Mouse (Mus musculus): ENCODE measurements at regions not wholly inside any gene's neighbourhood (a gene's known extent, or its start where the extent isn't known, plus 50 kb on each side); places are given as distances from the start of the nearest gene placed in this dataset.

GRCm38 (mm10) chr12:92315820-92316219 lies 466.9 kb upstream of the Sel1l start:
- H3K4me1 ChIP-seq (replicated peaks; ENCODE audit: low read depth, low read length): no peaks in the 10 kb centered on the region
- no peaks in the 10 kb centered on the region for H3K36me3 ChIP-seq (ENCODE audit: insufficient read depth, low read length)
- no peak overlapping the region for H3K4me3 ChIP-seq (replicated peaks; ENCODE audit: low read length)
- no peaks in the 10 kb centered on the region for H3K27me3 ChIP-seq (ENCODE audit: insufficient read depth, low read length)
- TF ChIP-seq NANOG (IDR thresholded peaks at IDR 0.05; ENCODE audit: borderline replicate concordance, low read length) (no peak), POU5F1 (IDR thresholded peaks at IDR 0.05; ENCODE audit: borderline replicate concordance, low read length) (no peak), CTCF (conservative IDR thresholded peaks at IDR 0.05; ENCODE audit: low read length) (no peak)
- no peaks in the 10 kb centered on the region for H3K9me3 ChIP-seq (ENCODE audit: low read length)

- Histone ChIP-seq H3K27me3 (ENCODE audit: insufficient read depth, low read length) (no peaks in the 10 kb centered on the region), H3K9me3 (ENCODE audit: low read length) (no peaks in the 10 kb centered on the region), H3K4me3 (replicated peaks; ENCODE audit: low read length) (no peak overlapping the region), H3K4me1 (replicated peaks; ENCODE audit: low read depth, low read length) (no peaks in the 10 kb centered on the region), H3K36me3 (ENCODE audit: insufficient read depth, low read length) (no peaks in the 10 kb centered on the region)
- TF ChIP-seq CTCF (conservative IDR thresholded peaks at IDR 0.05; ENCODE audit: low read length): peak; percentile 56
- TF ChIP-seq POU5F1 (IDR thresholded peaks at IDR 0.05; ENCODE audit: borderline replicate concordance, low read length): no peak
Observed at GRCm38 (mm10) chr12:92302951-92303591, 454.1 kb upstream of the Sel1l start.

- no peaks in the 10 kb centered on the region for H3K4me1 ChIP-seq (replicated peaks; ENCODE audit: low read depth, low read length)
- H3K4me3 ChIP-seq (replicated peaks; ENCODE audit: low read length): no peak overlapping the region
- H3K9me3 ChIP-seq (ENCODE audit: low read length): peaks cover 12% of the 10 kb centered on the region
- no peak for TF ChIP-seq NANOG (IDR thresholded peaks at IDR 0.05; ENCODE audit: borderline replicate concordance, low read length)
- TF ChIP-seq POU5F1 (IDR thresholded peaks at IDR 0.05; ENCODE audit: borderline replicate concordance, low read length): no peak
- no peak for TF ChIP-seq CTCF (conservative IDR thresholded peaks at IDR 0.05; ENCODE audit: low read length)
- no peaks in the 10 kb centered on the region for H3K36me3 ChIP-seq (ENCODE audit: insufficient read depth, low read length)
- H3K27me3 ChIP-seq (ENCODE audit: insufficient read depth, low read length): no peaks in the 10 kb centered on the region
Observed at GRCm38 (mm10) chr12:92294887-92295286, 445.9 kb upstream of the Sel1l start.

- no peak for TF ChIP-seq NANOG (IDR thresholded peaks at IDR 0.05; ENCODE audit: borderline replicate concordance, low read length)
- TF ChIP-seq POU5F1 (IDR thresholded peaks at IDR 0.05; ENCODE audit: borderline replicate concordance, low read length): no peak
- no peak for TF ChIP-seq CTCF (conservative IDR thresholded peaks at IDR 0.05; ENCODE audit: low read length)
- no peak overlapping the region for H3K4me3 ChIP-seq (replicated peaks; ENCODE audit: low read length)
Observed at GRCm38 (mm10) chr12:92293341-92293720, 444.4 kb upstream of the Sel1l start.

GRCm38 (mm10) chr12:92292460-92293340 lies 443.7 kb upstream of the Sel1l start:
- no peaks in the 10 kb centered on the region for H3K36me3 ChIP-seq (ENCODE audit: insufficient read depth, low read length)
- no peaks in the 10 kb centered on the region for H3K27me3 ChIP-seq (ENCODE audit: insufficient read depth, low read length)
- H3K9me3 ChIP-seq (ENCODE audit: low read length): peaks cover 12% of the 10 kb centered on the region
- no peak overlapping the region for H3K4me3 ChIP-seq (replicated peaks; ENCODE audit: low read length)
- TF ChIP-seq CTCF (conservative IDR thresholded peaks at IDR 0.05; ENCODE audit: low read length) (no peak), NANOG (IDR thresholded peaks at IDR 0.05; ENCODE audit: borderline replicate concordance, low read length) (no peak), POU5F1 (IDR thresholded peaks at IDR 0.05; ENCODE audit: borderline replicate concordance, low read length) (no peak)
- no peaks in the 10 kb centered on the region for H3K4me1 ChIP-seq (replicated peaks; ENCODE audit: low read depth, low read length)

More at GRCm38 (mm10) chr12:92293341-92293720, 444.4 kb upstream of the Sel1l start:
- H3K9me3 ChIP-seq (ENCODE audit: low read length): peaks cover 12% of the 10 kb centered on the region
- H3K36me3 ChIP-seq (ENCODE audit: insufficient read depth, low read length): no peaks in the 10 kb centered on the region
- H3K27me3 ChIP-seq (ENCODE audit: insufficient read depth, low read length): no peaks in the 10 kb centered on the region
- no peaks in the 10 kb centered on the region for H3K4me1 ChIP-seq (replicated peaks; ENCODE audit: low read depth, low read length)

GRCm38 (mm10) chr12:92291490-92291889 lies 442.5 kb upstream of the Sel1l start:
- Histone ChIP-seq H3K9me3 (ENCODE audit: low read length) (peaks cover 6% of the 10 kb centered on the region), H3K27me3 (ENCODE audit: insufficient read depth, low read length) (no peaks in the 10 kb centered on the region), H3K36me3 (ENCODE audit: insufficient read depth, low read length) (no peaks in the 10 kb centered on the region), H3K4me3 (replicated peaks; ENCODE audit: low read length) (no peak overlapping the region), H3K4me1 (replicated peaks; ENCODE audit: low read depth, low read length) (no peaks in the 10 kb centered on the region)
- TF ChIP-seq POU5F1 (IDR thresholded peaks at IDR 0.05; ENCODE audit: borderline replicate concordance, low read length) (no peak), NANOG (IDR thresholded peaks at IDR 0.05; ENCODE audit: borderline replicate concordance, low read length) (no peak), CTCF (conservative IDR thresholded peaks at IDR 0.05; ENCODE audit: low read length) (no peak)

- H3K36me3 ChIP-seq (ENCODE audit: insufficient read depth, low read length): no peaks in the 10 kb centered on the region
- no peak overlapping the region for H3K4me3 ChIP-seq (replicated peaks; ENCODE audit: low read length)
- no peaks in the 10 kb centered on the region for H3K4me1 ChIP-seq (replicated peaks; ENCODE audit: low read depth, low read length)
- no peaks in the 10 kb centered on the region for H3K9me3 ChIP-seq (ENCODE audit: low read length)
- no peaks in the 10 kb centered on the region for H3K27me3 ChIP-seq (ENCODE audit: insufficient read depth, low read length)
- TF ChIP-seq POU5F1 (IDR thresholded peaks at IDR 0.05; ENCODE audit: borderline replicate concordance, low read length): no peak
- TF ChIP-seq CTCF (conservative IDR thresholded peaks at IDR 0.05; ENCODE audit: low read length): no peak
- TF ChIP-seq NANOG (IDR thresholded peaks at IDR 0.05; ENCODE audit: borderline replicate concordance, low read length): no peak
Observed at GRCm38 (mm10) chr12:92285511-92285910, 436.6 kb upstream of the Sel1l start.

- Histone ChIP-seq H3K4me3 (replicated peaks; ENCODE audit: low read length) (no peak overlapping the region), H3K36me3 (ENCODE audit: insufficient read depth, low read length) (no peaks in the 10 kb centered on the region), H3K9me3 (ENCODE audit: low read length) (no peaks in the 10 kb centered on the region), H3K27me3 (ENCODE audit: insufficient read depth, low read length) (no peaks in the 10 kb centered on the region), H3K4me1 (replicated peaks; ENCODE audit: low read depth, low read length) (no peaks in the 10 kb centered on the region)
- TF ChIP-seq POU5F1 (IDR thresholded peaks at IDR 0.05; ENCODE audit: borderline replicate concordance, low read length) (no peak), NANOG (IDR thresholded peaks at IDR 0.05; ENCODE audit: borderline replicate concordance, low read length) (0 out of 2 replicates have a peak, but pooled peaks have one; percentile 9), CTCF (conservative IDR thresholded peaks at IDR 0.05; ENCODE audit: low read length) (no peak)
Observed at GRCm38 (mm10) chr12:92280470-92280869, 431.5 kb upstream of the Sel1l start.
